Mouse (Mus musculus): Measurements from ENCODE around the gene Dusp11. TPM values are rescaled to one million over a fixed set of nuclear protein-coding genes. Genes with fewer than 3 reads are reported as not detected.
"Not testable (repeated sequence)": the region's sequence is repeated elsewhere in the genome, so short reads cannot be mapped to it uniquely, and the experiment has no call there.

Dusp11 gene
- total RNA-seq (2021): 10 to 100 TPM; 29.3 to 38.4 TPM
- long read RNA-seq, experiment 1, full-length matches to known transcripts: 7 of 11 reads
- long read RNA-seq, experiment 1, partial matches to known transcripts: 1 of 11 reads
- long read RNA-seq, experiment 1, other reads (novel, unspliced or antisense): 3 of 11 reads
- long read RNA-seq, experiment 2, full-length matches to known transcripts: 5 of 8 reads
- long read RNA-seq, experiment 2, partial matches to known transcripts: 0 of 8 reads
- long read RNA-seq, experiment 2, other reads (novel, unspliced or antisense): 3 of 8 reads

- DNase-seq: peak; percentile 95
Observed at GRCm38 (mm10) chr6:85961101-85962091, at the start of gene Dusp11. TSS of gene Dusp11 (minus strand) at chr6:85961667.

GRCm38 (mm10) chr6:86009980-86010379 lies 48.5 kb upstream of the Dusp11 start:
- peak; percentile 22 to 58 for DNase-seq

- peak; percentile 63 to 78 for DNase-seq
Observed at GRCm38 (mm10) chr6:86004271-86005148, 43.0 kb upstream of the Dusp11 start.

GRCm38 (mm10) chr6:86003405-86003925 lies 42.0 kb upstream of the Dusp11 start:
- peak in 1 of 2 experiments; percentile 15 for DNase-seq

GRCm38 (mm10) chr6:85990774-85991173 lies 29.3 kb upstream of the Dusp11 start:
- not testable (repeated sequence) for DNase-seq

GRCm38 (mm10) chr6:85989570-85989969 lies 28.1 kb upstream of the Dusp11 start:
- not testable (repeated sequence) for DNase-seq

GRCm38 (mm10) chr6:85984351-85984750 lies 22.9 kb upstream of the Dusp11 start:
- no peak for DNase-seq

GRCm38 (mm10) chr6:85978736-85979135 lies 17.3 kb upstream of the Dusp11 start:
- not testable (repeated sequence) for DNase-seq

GRCm38 (mm10) chr6:85976242-85976641 lies 14.8 kb upstream of the Dusp11 start:
- no peak for DNase-seq

GRCm38 (mm10) chr6:85975761-85976160 lies 14.3 kb upstream of the Dusp11 start:
- DNase-seq: no peak

GRCm38 (mm10) chr6:85974941-85975617 lies 13.6 kb upstream of the Dusp11 start:
- no peak for DNase-seq

GRCm38 (mm10) chr6:85973336-85973735 lies 11.9 kb upstream of the Dusp11 start:
- DNase-seq: no peak

GRCm38 (mm10) chr6:85972699-85973098 lies 11.2 kb upstream of the Dusp11 start:
- DNase-seq: no peak

- no peak for DNase-seq
Observed at GRCm38 (mm10) chr6:85969889-85970288, 8.4 kb upstream of the Dusp11 start.

- no peak for DNase-seq
Observed at GRCm38 (mm10) chr6:85966686-85967085, 5.2 kb upstream of the Dusp11 start.

GRCm38 (mm10) chr6:85966081-85966480 lies 4.6 kb upstream of the Dusp11 start:
- peak in 1 of 2 experiments; percentile 29 for DNase-seq

- DNase-seq: no peak
Observed at GRCm38 (mm10) chr6:85957581-85957980, 3.9 kb downstream of the Dusp11 start.

- DNase-seq: no peak
Observed at GRCm38 (mm10) chr6:85948549-85948948, 12.9 kb downstream of the Dusp11 start.

GRCm38 (mm10) chr6:85942469-85942868 lies 19.0 kb downstream of the Dusp11 start:
- no peak for DNase-seq

GRCm38 (mm10) chr6:85938701-85939100 lies 22.8 kb downstream of the Dusp11 start:
- DNase-seq: no peak
